Mouse (Mus musculus): ENCODE measurements around the gene Larp4b. TPM values are rescaled to one million over a fixed set of nuclear protein-coding genes. Genes with fewer than 3 reads are reported as not detected.

Larp4b gene
- total RNA-seq, 2 experiments from 2014 or later = 58.9 to 63.9 TPM

DNA sequence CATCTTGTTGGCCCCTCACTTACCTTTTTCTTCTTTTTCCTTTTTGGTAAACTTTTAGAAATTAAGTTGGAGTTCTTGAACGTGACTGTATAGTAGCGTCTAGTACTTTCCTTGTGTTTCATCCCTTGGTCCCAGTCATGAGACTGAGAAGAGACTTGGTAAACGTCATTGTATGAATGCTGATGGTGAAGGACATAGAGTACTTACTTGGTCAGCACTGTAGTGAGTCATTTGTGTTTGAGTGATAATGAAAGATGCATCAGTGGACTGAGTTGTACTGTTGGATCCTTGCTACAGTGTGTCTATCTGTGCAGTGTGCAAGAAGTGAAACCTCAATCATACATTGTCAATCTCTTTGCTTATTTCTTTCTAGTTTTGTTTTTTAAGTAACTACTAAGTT lies 20.1 kb downstream of the Larp4b start:
- intact Hi-C loops (cut with DNase I; ENCODE audit: low total_unique reads) = no loop called here
- no peak for DNase-seq

- no peak for DNase-seq
- intact Hi-C loops (cut with DNase I; ENCODE audit: low total_unique reads) = no loop called here
Measured at GRCm38 (mm10) chr13:9120835-9121542, 27.3 kb downstream of the Larp4b start.

- no peak for DNase-seq
- intact Hi-C loops (cut with DNase I; ENCODE audit: low total_unique reads) = no loop called here
Measured at GRCm38 (mm10) chr13:9122045-9122444, 28.4 kb downstream of the Larp4b start.

- no peak for DNase-seq
- intact Hi-C loops (cut with DNase I; ENCODE audit: low total_unique reads) = no loop called here
Measured at GRCm38 (mm10) chr13:9125193-9125592, 31.5 kb downstream of the Larp4b start.

- no peak for DNase-seq
- intact Hi-C loops (cut with DNase I; ENCODE audit: low total_unique reads) = no loop called here
Measured at GRCm38 (mm10) chr13:9127715-9128114, 34.0 kb downstream of the Larp4b start.

GRCm38 (mm10) chr13:9128707-9129314 lies 35.1 kb downstream of the Larp4b start:
- DNase-seq = no peak
- intact Hi-C loops (cut with DNase I; ENCODE audit: low total_unique reads) = no loop called here

- intact Hi-C loops (cut with DNase I; ENCODE audit: low total_unique reads) = no loop called here
Measured at GRCm38 (mm10) chr13:9134421-9134820, 40.7 kb downstream of the Larp4b start.

GRCm38 (mm10) chr13:9136088-9136487 lies 42.4 kb downstream of the Larp4b start:
- DNase-seq = no peak
- intact Hi-C loops (cut with DNase I; ENCODE audit: low total_unique reads) = no loop called here

More at GRCm38 (mm10) chr13:9134421-9134820, 40.7 kb downstream of the Larp4b start:
- DNase-seq = no peak

DNA sequence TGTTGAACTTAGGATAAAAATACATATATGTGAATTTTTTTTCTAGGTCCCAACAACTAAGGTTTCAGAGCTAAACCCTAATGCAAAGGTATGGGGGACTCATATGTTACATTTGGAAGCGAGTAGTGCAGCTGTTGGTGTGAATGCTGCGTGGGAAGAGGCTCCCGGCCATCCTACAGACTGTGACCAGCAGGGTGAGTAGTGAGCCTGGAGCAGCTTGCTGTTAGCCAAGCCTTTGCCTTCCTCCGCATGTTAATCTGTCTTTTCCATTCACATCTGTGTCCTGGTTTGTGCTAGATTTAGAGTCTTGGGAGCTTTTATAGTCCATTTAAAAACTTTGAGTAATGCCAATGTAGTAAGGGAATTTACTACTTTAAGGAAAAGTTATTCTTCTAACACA lies 43.1 kb downstream of the Larp4b start:
- no peak for DNase-seq
- intact Hi-C loops (cut with DNase I; ENCODE audit: low total_unique reads) = no loop called here

GRCm38 (mm10) chr13:9139466-9139991 lies 45.8 kb downstream of the Larp4b start:
- intact Hi-C loops (cut with DNase I; ENCODE audit: low total_unique reads) = no loop called here
- DNase-seq = no peak

DNA sequence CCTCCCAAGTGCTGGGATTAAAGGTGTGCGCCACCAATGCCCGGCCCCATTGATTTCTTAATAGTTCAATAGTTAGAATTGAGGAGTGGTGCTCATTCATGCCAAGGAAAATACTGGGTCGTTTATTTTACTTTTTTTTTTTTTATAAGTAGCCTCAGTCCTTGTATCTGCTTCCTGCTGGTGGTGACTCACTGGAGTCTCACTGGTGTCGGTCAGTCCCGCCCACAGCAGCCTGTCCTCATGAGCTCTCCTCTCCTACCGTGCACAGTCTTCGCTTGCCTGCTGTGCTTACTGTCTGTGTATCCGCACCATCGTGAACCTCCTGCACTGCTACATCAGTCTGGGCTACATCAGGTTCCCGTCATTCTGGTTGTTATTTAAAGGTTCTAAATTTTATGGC lies 46.5 kb downstream of the Larp4b start:
- DNase-seq = no peak
- intact Hi-C loops (cut with DNase I; ENCODE audit: low total_unique reads) = no loop called here

DNA sequence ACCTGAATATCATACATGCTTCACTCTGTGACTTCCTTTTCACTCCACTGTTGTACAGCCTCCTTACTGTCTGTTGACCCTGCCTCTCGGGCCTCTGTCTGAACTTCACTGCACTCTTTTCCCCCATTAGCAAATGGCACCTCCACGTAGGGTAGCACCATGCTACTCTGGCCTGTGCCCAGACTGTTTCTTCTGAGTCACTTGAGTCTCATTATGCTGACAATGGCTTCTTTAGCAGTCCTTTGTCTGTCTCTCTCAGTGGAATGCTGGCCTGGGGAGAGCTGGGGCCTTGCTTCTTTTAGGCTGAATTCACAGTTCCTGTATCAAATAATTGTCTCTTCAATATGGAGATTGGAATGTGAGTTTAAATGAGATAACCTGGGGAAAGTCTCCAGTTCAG lies 48.7 kb downstream of the Larp4b start:
- intact Hi-C loops (cut with DNase I; ENCODE audit: low total_unique reads) = no loop called here

DNA sequence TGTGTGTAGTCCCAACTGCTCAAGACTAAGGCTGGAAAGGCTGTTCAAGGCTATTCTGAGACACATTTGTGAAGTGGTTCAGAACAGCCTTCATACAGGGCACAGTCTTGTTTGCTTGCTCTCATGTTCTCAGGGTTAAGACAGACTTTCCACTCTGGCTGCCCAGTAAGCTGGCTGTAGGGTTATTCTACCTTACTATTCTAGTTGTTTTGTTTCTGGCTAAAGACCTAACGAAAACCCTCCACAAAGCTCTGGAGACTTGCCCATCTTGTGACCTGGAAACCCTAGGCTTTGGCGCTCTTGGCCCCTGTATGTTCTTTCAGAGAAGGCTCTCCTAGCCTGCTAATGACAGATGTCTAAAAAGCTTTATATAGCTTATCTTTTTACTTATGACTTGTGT lies 55.1 kb downstream of the Larp4b start:
- DNase-seq = no peak
- intact Hi-C loops (cut with DNase I; ENCODE audit: low total_unique reads) = no loop called here

More for the DNA sequence above, 48.7 kb downstream of the Larp4b start:
- DNase-seq = no peak

DNA sequence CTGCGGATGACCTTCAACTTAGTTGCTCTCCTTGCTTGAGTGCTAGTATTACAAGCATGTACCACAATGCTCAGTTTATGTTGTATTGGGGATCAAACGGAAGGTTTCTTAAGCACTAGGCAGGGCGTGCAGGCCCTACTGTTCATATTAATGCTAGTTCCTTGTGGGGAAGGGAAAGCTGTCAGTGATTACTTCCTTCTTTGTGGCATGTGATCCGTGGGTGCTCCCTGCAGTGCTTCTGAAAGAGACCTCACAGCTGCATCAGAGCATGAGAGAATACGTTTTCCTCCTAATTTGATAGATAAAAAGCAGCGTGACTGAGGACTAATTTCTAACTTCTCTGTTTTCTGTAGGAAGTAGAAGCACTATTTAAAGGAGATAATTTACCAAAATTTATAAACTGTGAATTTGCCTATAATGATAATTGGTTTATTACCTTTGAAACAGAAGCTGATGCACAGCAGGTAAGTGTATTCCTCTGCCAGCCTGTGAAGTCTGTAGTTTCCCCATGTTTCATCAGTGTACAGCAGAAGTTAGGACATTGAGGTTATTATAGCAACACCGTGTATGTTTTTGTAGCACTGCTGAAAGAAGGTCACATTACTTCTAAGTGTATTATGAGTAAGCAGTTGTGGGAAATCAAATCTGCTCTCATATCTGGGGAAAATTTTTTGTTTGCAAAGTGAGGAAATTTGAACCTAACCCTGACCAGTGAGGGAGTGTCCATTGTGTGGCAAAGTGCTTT lies 56.0 kb downstream of the Larp4b start:
- intact Hi-C loops (cut with DNase I; ENCODE audit: low total_unique reads) = no loop called here
- no peak for DNase-seq

DNA sequence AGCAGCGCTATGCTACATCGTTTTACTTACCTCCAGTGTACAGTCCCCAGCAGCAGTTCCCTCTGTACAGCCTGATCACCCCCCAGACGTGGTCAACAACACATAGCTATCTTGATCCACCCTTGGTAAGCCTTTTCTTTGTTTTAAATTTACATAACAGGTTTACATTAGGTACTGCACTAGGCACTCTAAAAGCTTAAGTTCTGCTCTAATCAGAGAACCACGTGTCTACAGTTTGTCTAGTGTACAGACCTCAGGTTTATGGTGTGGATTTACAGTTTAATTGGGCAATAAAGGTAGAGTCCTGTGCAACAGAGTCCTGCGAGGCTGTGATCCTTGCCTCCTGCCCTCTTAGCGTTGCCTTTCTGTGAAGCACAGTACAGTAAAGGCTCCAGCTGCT lies 57.4 kb downstream of the Larp4b start:
- DNase-seq = no peak
- intact Hi-C loops (cut with DNase I; ENCODE audit: low total_unique reads) = no loop called here

DNA sequence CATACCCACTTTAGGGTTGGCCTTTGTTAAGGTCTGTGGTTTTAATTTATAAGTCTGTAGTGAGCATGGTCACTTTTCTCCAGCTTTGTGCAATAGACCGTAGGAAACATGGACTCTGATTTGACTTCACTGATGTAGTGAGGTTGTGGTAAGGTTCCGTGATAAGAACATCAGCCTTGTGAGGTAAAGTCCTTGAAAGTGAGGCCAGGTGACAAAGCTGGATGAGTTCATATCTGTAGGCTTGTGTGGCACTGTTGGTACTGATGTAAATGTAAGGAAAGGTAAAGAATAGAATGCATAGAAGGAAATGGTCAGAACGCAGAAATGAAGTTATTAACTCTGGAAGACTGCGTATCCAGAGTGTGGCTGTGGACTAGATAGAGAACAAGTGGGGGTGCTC lies 57.9 kb downstream of the Larp4b start:
- intact Hi-C loops (cut with DNase I; ENCODE audit: low total_unique reads) = no loop called here

DNA sequence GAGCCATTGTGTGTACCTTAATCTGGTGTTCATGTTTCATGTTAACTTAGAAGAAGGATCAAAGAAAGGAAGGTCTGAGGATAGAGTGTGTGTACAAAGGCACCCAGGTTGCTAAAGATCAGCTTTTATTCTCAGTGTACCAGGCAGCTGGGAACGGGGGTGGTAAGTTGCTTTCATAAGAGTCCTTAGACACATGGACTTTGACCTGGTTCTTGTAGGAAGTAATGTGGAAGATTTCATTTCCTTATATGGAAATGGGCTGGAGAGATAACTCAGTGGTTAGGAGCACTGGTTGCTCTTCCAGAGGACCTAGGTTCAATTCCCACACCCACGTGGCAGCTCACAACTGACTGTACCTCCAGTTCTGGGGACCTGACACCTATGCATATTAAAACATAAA lies 58.6 kb downstream of the Larp4b start:
- DNase-seq = no peak
- intact Hi-C loops (cut with DNase I; ENCODE audit: low total_unique reads) = no loop called here

More for the DNA sequence above, 57.9 kb downstream of the Larp4b start:
- no peak for DNase-seq

DNA sequence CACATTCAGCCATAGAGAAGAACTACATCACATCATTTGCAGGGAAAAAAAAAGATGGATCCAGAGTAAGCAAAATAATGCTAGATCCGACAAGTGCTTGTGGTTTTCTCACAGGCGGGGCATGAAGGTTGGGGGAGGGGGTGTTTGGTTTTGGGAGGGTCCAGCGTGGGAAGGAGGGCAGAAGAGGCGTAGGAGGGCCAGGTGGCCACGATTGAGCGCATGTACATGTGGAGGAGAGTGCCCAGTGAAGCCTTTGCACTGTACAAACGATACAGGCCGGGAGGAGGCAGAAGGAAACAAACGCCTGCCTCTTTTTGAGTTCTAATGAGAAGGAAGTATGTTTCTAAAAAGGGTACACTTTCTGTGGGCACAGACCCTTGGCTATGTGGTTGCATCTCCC lies 60.1 kb downstream of the Larp4b start:
- intact Hi-C loops (cut with DNase I; ENCODE audit: low total_unique reads) = no loop called here
- DNase-seq = no peak

GRCm38 (mm10) chr13:9159282-9159681 lies 65.6 kb downstream of the Larp4b start:
- intact Hi-C loops (cut with DNase I; ENCODE audit: low total_unique reads) = no loop called here
- DNase-seq = no peak

DNA sequence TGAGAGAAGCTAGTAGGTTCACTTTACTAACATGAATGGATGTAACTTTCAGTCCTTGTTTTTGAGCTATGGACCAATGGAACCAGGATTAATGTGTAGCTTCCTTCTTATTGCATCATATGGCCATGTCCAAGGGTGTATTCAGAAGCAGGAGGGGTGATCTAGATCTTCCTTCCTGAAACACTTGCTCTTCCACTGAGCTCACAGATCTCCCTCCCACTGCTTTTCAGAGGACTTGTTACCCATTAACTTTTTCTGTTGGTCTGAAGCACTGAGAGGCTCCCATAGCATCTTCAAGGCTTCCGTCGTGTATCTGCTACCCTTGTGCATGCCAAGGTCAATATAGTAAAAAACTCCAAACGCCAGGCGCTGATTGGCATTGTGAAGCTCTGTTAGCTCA lies 69.2 kb downstream of the Larp4b start:
- intact Hi-C loops (cut with DNase I; ENCODE audit: low total_unique reads) = no loop called here
- DNase-seq = no peak

DNA sequence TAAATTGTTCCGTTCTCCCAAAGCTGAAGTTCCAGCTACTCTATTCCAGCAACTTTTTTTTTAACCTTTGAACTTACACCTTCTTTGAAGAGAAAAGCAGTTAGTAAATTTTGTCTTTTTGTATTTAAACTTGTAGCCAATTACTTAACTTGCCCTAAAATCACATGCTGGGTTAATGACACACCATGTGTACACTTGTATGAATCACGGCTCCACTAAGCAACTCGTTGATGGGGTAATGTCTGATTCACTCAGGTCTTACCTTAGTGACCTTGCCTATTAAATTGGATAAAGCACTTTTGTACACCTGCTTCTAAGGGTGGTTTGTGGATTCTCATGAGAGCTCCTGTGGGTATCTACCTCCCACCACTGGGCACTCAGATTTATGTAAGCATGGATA lies 74.2 kb downstream of the Larp4b start:
- intact Hi-C loops (cut with DNase I; ENCODE audit: low total_unique reads) = no loop called here
- no peak for DNase-seq

All from gastrocnemius, postnatal 14 days (tissue).